Mouse (Mus musculus): ENCODE data around the gene Myo15b.
A peak's percentile ranks its signal among the peaks of the same experiment; 100 is the strongest.

The Myo15b gene

GRCm38 (mm10) chr11:115872437-115872836 lies 14.2 kb downstream of the Myo15b start:
- DNase-seq (ENCODE audit: low spot score in 2 of 2) = no peak

- no peak for DNase-seq (ENCODE audit: low spot score in 2 of 2)
Observed at GRCm38 (mm10) chr11:115875935-115876334, 17.7 kb downstream of the Myo15b start.

- DNase-seq (ENCODE audit: low spot score in 2 of 2) = no peak
Observed at GRCm38 (mm10) chr11:115876438-115876837, 18.2 kb downstream of the Myo15b start.

- no peak for DNase-seq (ENCODE audit: low spot score in 2 of 2)
Observed at GRCm38 (mm10) chr11:115877174-115877755, 19.1 kb downstream of the Myo15b start.

GRCm38 (mm10) chr11:115878071-115878470 lies 19.9 kb downstream of the Myo15b start:
- DNase-seq (ENCODE audit: low spot score in 2 of 2) = no peak

- DNase-seq (ENCODE audit: low spot score in 2 of 2) = no peak
Observed at GRCm38 (mm10) chr11:115881002-115881401, 22.8 kb downstream of the Myo15b start.

- no peak for DNase-seq (ENCODE audit: low spot score in 2 of 2)
Observed at GRCm38 (mm10) chr11:115883251-115883650, 25.0 kb downstream of the Myo15b start.

GRCm38 (mm10) chr11:115884361-115884760 lies 26.2 kb downstream of the Myo15b start:
- DNase-seq (ENCODE audit: low spot score in 2 of 2) = no peak

- no peak for DNase-seq (ENCODE audit: low spot score in 2 of 2)
Observed at GRCm38 (mm10) chr11:115885281-115885680, 27.1 kb downstream of the Myo15b start.

GRCm38 (mm10) chr11:115886446-115886845 lies 28.2 kb downstream of the Myo15b start:
- no peak for DNase-seq (ENCODE audit: low spot score in 2 of 2)

- no peak for DNase-seq (ENCODE audit: low spot score in 2 of 2)
Observed at GRCm38 (mm10) chr11:115888020-115888419, 29.8 kb downstream of the Myo15b start.

- DNase-seq (ENCODE audit: low spot score in 2 of 2) = no peak
Observed at GRCm38 (mm10) chr11:115889159-115889558, 31.0 kb downstream of the Myo15b start.

GRCm38 (mm10) chr11:115892213-115892612 lies 34.0 kb downstream of the Myo15b start:
- no peak for DNase-seq (ENCODE audit: low spot score in 2 of 2)

GRCm38 (mm10) chr11:115893071-115893470 lies 34.9 kb downstream of the Myo15b start:
- DNase-seq (ENCODE audit: low spot score in 2 of 2) = no peak

- DNase-seq (ENCODE audit: low spot score in 2 of 2) = no peak
Observed at GRCm38 (mm10) chr11:115894755-115895520, 36.7 kb downstream of the Myo15b start.

- DNase-seq (ENCODE audit: low spot score in 2 of 2) = no peak
Observed at GRCm38 (mm10) chr11:115898446-115898845, 40.2 kb downstream of the Myo15b start.

GRCm38 (mm10) chr11:115898886-115899285 lies 40.7 kb downstream of the Myo15b start:
- DNase-seq (ENCODE audit: low spot score in 2 of 2) = peak; percentile 35 to 38

- DNase-seq (ENCODE audit: low spot score in 2 of 2) = no peak
Observed at GRCm38 (mm10) chr11:115899486-115900266, 41.5 kb downstream of the Myo15b start, which contains the start of gene Smim5. Gene Smim5 (plus strand): TSS chr11:115899966.

GRCm38 (mm10) chr11:115900561-115901337 lies 42.5 kb downstream of the Myo15b start:
- no peak for DNase-seq (ENCODE audit: low spot score in 2 of 2)

- no peak for DNase-seq (ENCODE audit: low spot score in 2 of 2)
Observed at GRCm38 (mm10) chr11:115901338-115902161, 43.3 kb downstream of the Myo15b start.

GRCm38 (mm10) chr11:115902177-115902576 lies 44.0 kb downstream of the Myo15b start:
- DNase-seq (ENCODE audit: low spot score in 2 of 2) = no peak
